Mouse (Mus musculus): ENCODE measurements around the gene Abcf1. TPM values are rescaled to one million over a fixed set of nuclear protein-coding genes. Genes with fewer than 3 reads are reported as not detected.
A peak's percentile ranks its signal among the peaks of the same experiment; 100 is the strongest.
"Not testable (repeated sequence)": the region's sequence is repeated elsewhere in the genome, so short reads cannot be mapped to it uniquely, and the experiment has no call there.

Abcf1 gene
- polyA plus RNA-seq (2014; fragmentation: Nextera tagmentation; extraction: Ambion mirVana), result 97.8 and 117 TPM in 2 replicates

DNA sequence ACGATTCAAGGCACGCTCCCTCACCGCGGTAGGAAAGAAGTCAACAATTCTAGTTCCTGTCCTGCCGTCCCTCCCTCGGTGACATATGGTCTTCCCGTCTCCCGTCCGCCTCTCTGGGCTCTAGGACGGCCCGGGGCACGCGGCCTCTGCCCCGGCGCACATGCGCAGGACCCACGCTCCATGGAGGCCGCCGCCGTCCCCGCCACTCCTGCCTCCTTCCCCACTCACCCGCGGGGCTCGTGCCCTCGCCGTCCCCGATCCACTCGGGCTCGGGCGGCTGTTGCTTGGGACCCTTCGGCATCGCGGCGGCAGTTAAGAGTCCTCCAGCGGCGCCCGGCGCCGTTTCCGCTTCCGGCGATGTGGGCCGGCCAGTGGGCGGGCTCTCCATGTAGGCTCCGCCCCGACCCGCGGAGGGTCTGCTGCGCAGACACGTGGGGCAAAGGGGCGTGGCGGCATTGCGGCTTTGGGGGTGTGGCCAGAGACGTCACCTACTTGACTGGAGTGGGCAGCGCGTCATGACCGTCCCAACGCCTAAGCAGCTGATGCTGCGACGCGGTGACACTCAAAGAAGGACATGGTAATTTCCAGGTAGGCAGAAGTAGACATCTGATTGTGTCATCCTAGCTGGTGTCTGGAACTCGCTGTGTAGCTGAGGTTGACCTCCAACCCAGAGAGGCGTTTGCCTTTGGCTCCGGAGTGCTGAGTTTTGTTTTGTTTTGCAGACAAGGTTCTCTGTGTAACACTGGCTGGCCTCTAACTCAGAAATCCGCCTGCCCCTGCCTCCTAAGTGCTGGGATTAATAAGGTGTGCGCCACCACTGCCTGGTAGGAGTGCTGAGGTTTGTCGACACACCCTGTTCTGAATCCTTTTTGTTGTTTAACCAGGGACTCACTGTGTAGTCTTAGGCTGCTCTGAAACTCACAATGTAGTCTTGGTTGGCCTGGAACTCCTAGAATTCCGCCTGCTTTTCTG is at the start of gene Abcf1:
Gene Abcf1, minus strand, starts transcription at position 344 of the 972 bp plus-strand sequence.
- H3K9ac ChIP-seq (ENCODE audit: low read depth, low read length), result peak within 1 kb of the TSS; percentile 85
- peak; percentile 97 for ATAC-seq (ENCODE audit: low FRiP score)
- peak within 1 kb of the TSS; percentile 92 for H3K4me2 ChIP-seq (replicated peaks; ENCODE audit: low read depth, low read length)
- H3K36me3 ChIP-seq (ENCODE audit: control insufficient read depth, insufficient read depth, low read length), result no peaks in the 10 kb centered on the region; the same call in none of the 2 replicates
- 0 out of 2 replicates have a peak within 1 kb of the TSS, but pooled peaks have one; percentile 47 for H3K27ac ChIP-seq (ENCODE audit: low read depth, low read length)
- H3K27me3 ChIP-seq (ENCODE audit: control insufficient read depth, insufficient read depth, low read length), result no peaks in the 10 kb centered on the region
- H3K4me3 ChIP-seq (ENCODE audit: low read depth, low read length), result peak within 1 kb of the TSS; percentile 86
- H3K4me1 ChIP-seq (replicated peaks; ENCODE audit: control insufficient read depth, insufficient read depth, low read length), result no peaks in the 10 kb centered on the region; the same call in 1 of the 2 replicates
- DNase-seq (ENCODE audit: low spot score), result peak; percentile 100
- 1% methylated on average over 68 of the region's 68 CpGs for WGBS
- no peaks in the 10 kb centered on the region for H3K9me3 ChIP-seq (ENCODE audit: control insufficient read depth, low read length)

DNA sequence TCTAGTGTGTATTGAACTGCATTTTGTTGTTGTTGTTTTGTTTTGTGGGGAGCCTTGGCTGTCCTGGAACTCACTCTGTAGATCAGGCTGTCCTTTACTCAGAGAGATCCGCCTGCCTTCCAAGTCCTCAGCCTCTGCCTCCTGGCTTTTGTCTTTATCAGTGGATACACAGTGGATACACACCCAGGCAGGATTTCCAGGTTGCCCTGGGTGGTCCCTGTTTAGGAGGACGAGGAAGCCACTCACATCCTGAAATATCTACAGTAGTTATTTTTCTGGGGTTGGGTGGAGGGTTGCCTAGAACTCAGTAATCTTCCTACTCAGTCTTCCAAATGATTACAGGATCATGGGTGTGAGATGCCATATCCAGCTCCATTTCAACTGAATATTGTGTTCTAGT is 49.4 kb upstream of the Abcf1 start:
- no peaks in the 10 kb centered on the region for H3K36me3 ChIP-seq (ENCODE audit: control insufficient read depth, insufficient read depth, low read length)
- no peak overlapping the region for H3K9ac ChIP-seq (ENCODE audit: low read depth, low read length)
- no peak overlapping the region for H3K4me2 ChIP-seq (replicated peaks; ENCODE audit: low read depth, low read length)
- H3K4me1 ChIP-seq (replicated peaks; ENCODE audit: control insufficient read depth, insufficient read depth, low read length), result no peaks in the 10 kb centered on the region
- H3K9me3 ChIP-seq (ENCODE audit: control insufficient read depth, low read length), result no peaks in the 10 kb centered on the region
- ATAC-seq (ENCODE audit: low FRiP score) (no peak), DNase-seq (ENCODE audit: low spot score) (no peak)
- WGBS, result 73% methylated on average over 2 of the region's 2 CpGs
- H3K4me3 ChIP-seq (ENCODE audit: low read depth, low read length), result no peak overlapping the region
- H3K27me3 ChIP-seq (ENCODE audit: control insufficient read depth, insufficient read depth, low read length), result no peaks in the 10 kb centered on the region
- no peak overlapping the region for H3K27ac ChIP-seq (ENCODE audit: low read depth, low read length)

DNA sequence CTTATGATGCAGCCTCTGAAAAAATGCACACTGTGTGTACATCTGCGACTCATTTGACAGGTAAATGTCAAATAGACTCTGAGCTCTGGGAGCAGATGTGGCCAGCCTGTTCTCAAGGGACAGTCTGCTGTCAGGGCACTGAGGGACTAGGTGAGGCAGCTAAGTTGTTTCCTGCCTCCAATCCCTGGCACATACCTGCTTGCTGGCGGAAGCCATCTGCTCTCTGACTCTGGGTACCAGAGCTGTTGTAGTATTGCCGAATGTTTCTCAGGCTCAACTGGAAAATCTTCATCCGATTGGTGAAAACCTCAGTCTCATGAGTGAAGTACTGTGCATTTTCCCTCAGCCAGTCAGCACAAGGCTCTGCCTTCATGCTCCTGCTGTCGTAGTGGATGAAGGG is 47.5 kb upstream of the Abcf1 start:
- WGBS, result 95% methylated on average over 5 of the region's 5 CpGs
- ATAC-seq (ENCODE audit: low FRiP score), result no peak
- Histone ChIP-seq H3K4me1 (replicated peaks; ENCODE audit: control insufficient read depth, insufficient read depth, low read length) (no peaks in the 10 kb centered on the region), H3K27ac (ENCODE audit: low read depth, low read length) (no peak overlapping the region), H3K4me2 (replicated peaks; ENCODE audit: low read depth, low read length) (no peak overlapping the region), H3K27me3 (ENCODE audit: control insufficient read depth, insufficient read depth, low read length) (no peaks in the 10 kb centered on the region), H3K9ac (ENCODE audit: low read depth, low read length) (no peak overlapping the region), H3K9me3 (ENCODE audit: control insufficient read depth, low read length) (no peaks in the 10 kb centered on the region), H3K36me3 (ENCODE audit: control insufficient read depth, insufficient read depth, low read length) (no peaks in the 10 kb centered on the region), H3K4me3 (ENCODE audit: low read depth, low read length) (no peak overlapping the region)
- DNase-seq (ENCODE audit: low spot score), result no peak

DNA sequence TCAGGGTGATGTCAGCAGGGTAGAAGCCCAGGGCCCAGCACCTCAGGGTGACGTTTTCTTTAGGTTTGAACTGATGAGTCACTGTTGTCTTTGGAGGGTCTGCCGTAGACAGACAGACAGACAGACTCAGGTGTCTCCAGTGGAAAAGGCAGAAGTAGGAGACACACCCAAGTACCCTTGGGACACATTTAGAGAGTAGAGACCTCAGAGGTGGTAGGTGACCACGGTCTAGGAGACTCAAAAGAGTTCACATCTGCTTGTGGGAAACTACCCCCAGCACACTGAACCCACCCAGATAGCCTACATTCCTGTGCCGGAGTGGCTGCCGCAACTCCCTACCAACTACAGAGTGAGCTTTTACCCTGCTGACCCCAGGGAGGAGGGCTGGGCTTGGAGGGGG is 45.4 kb upstream of the Abcf1 start:
- no peak overlapping the region for H3K9ac ChIP-seq (ENCODE audit: low read depth, low read length)
- H3K4me3 ChIP-seq (ENCODE audit: low read depth, low read length), result no peak overlapping the region
- DNase-seq (ENCODE audit: low spot score) (no peak), ATAC-seq (ENCODE audit: low FRiP score) (no peak)
- no peak overlapping the region for H3K4me2 ChIP-seq (replicated peaks; ENCODE audit: low read depth, low read length)
- no peaks in the 10 kb centered on the region for H3K36me3 ChIP-seq (ENCODE audit: control insufficient read depth, insufficient read depth, low read length)
- no peaks in the 10 kb centered on the region for H3K4me1 ChIP-seq (replicated peaks; ENCODE audit: control insufficient read depth, insufficient read depth, low read length)
- H3K27ac ChIP-seq (ENCODE audit: low read depth, low read length), result no peak overlapping the region
- no peaks in the 10 kb centered on the region for H3K27me3 ChIP-seq (ENCODE audit: control insufficient read depth, insufficient read depth, low read length)
- 96% methylated on average over 5 of the region's 5 CpGs for WGBS
- no peaks in the 10 kb centered on the region for H3K9me3 ChIP-seq (ENCODE audit: control insufficient read depth, low read length)

DNA sequence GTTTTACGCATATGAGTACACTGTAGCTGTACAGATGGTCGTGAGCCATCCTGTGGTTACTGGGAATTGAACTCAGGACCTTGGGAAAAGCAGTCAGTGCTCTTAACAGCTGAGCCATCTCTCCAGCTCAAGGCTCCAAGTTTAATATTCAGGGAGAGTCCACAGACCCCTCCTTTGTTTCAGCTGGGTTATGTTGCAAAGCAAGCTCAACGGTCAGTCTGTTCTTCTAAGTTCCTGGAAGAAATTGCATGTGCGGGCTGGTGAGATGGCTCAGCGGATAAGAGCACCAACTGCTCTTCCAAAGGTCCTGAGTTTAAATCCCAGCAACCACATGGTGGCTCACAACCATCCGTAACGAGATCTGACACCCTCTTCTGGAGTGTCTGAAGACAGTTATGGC is 34.8 kb upstream of the Abcf1 start:
- not testable (repeated sequence) for H3K9ac ChIP-seq (ENCODE audit: low read depth, low read length); H3K4me3 ChIP-seq (ENCODE audit: low read depth, low read length); H3K4me1 ChIP-seq (replicated peaks; ENCODE audit: control insufficient read depth, insufficient read depth, low read length); H3K9me3 ChIP-seq (ENCODE audit: control insufficient read depth, low read length); H3K27me3 ChIP-seq (ENCODE audit: control insufficient read depth, insufficient read depth, low read length); DNase-seq (ENCODE audit: low spot score); H3K4me2 ChIP-seq (replicated peaks; ENCODE audit: low read depth, low read length); H3K27ac ChIP-seq (ENCODE audit: low read depth, low read length); ATAC-seq (ENCODE audit: low FRiP score); H3K36me3 ChIP-seq (ENCODE audit: control insufficient read depth, insufficient read depth, low read length)
- WGBS, result 96% methylated on average over 7 of the region's 7 CpGs

DNA sequence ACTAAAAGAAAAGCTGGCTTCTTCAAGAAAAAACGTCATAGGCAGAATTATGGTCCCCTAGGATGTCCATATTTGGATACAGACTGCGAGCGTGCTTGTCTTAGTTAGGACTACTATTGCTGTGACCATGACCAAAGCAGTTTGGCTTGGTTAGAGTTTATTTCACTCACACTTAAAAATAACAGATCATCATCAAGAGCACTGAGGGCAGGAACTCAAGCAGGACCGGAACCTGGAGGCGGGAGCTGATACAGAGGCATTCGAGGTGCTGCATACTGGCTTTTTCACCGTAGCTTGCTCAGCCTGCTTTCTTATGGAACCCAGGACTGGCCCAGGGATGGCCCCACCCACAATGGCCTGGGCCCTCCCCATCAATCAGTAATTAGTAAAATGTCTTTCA is 33.8 kb upstream of the Abcf1 start:
- no peaks in the 10 kb centered on the region for H3K9me3 ChIP-seq (ENCODE audit: control insufficient read depth, low read length)
- no peak overlapping the region for H3K4me3 ChIP-seq (ENCODE audit: low read depth, low read length)
- WGBS, result 96% methylated on average over 7 of the region's 7 CpGs
- ATAC-seq (ENCODE audit: low FRiP score) (no peak), DNase-seq (ENCODE audit: low spot score) (no peak)
- no peaks in the 10 kb centered on the region for H3K27me3 ChIP-seq (ENCODE audit: control insufficient read depth, insufficient read depth, low read length)
- H3K9ac ChIP-seq (ENCODE audit: low read depth, low read length), result no peak overlapping the region
- H3K27ac ChIP-seq (ENCODE audit: low read depth, low read length), result no peak overlapping the region
- H3K4me2 ChIP-seq (replicated peaks; ENCODE audit: low read depth, low read length), result no peak overlapping the region
- H3K4me1 ChIP-seq (replicated peaks; ENCODE audit: control insufficient read depth, insufficient read depth, low read length), result no peaks in the 10 kb centered on the region
- no peaks in the 10 kb centered on the region for H3K36me3 ChIP-seq (ENCODE audit: control insufficient read depth, insufficient read depth, low read length)

DNA sequence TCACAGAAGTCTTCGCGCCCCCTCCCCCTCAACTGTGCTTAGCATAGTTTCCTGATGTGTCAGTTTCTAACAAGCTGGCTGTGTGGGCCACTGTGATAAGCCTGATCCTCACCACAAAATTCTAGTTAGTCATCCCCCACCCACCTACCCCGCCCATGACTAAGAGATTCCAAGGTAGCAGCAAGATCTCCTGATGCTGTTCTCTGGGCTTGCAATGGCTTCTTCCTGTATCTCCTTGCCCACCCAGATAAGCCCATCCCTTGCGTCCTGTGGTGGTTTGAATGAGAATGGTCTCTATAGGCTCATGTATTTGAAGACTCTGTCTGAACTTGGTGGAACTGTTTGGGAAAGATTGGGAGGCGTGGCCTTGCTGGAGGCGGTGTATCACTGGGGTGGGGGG is 32.4 kb upstream of the Abcf1 start:
- no peaks in the 10 kb centered on the region for H3K9me3 ChIP-seq (ENCODE audit: control insufficient read depth, low read length)
- H3K4me1 ChIP-seq (replicated peaks; ENCODE audit: control insufficient read depth, insufficient read depth, low read length), result no peaks in the 10 kb centered on the region
- H3K36me3 ChIP-seq (ENCODE audit: control insufficient read depth, insufficient read depth, low read length), result no peaks in the 10 kb centered on the region
- H3K4me3 ChIP-seq (ENCODE audit: low read depth, low read length), result no peak overlapping the region
- no peak for ATAC-seq (ENCODE audit: low FRiP score)
- no peaks in the 10 kb centered on the region for H3K27me3 ChIP-seq (ENCODE audit: control insufficient read depth, insufficient read depth, low read length)
- DNase-seq (ENCODE audit: low spot score), result no peak
- no peak overlapping the region for H3K9ac ChIP-seq (ENCODE audit: low read depth, low read length)
- no peak overlapping the region for H3K4me2 ChIP-seq (replicated peaks; ENCODE audit: low read depth, low read length)
- WGBS, result 97% methylated on average over 6 of the region's 6 CpGs
- no peak overlapping the region for H3K27ac ChIP-seq (ENCODE audit: low read depth, low read length)

DNA sequence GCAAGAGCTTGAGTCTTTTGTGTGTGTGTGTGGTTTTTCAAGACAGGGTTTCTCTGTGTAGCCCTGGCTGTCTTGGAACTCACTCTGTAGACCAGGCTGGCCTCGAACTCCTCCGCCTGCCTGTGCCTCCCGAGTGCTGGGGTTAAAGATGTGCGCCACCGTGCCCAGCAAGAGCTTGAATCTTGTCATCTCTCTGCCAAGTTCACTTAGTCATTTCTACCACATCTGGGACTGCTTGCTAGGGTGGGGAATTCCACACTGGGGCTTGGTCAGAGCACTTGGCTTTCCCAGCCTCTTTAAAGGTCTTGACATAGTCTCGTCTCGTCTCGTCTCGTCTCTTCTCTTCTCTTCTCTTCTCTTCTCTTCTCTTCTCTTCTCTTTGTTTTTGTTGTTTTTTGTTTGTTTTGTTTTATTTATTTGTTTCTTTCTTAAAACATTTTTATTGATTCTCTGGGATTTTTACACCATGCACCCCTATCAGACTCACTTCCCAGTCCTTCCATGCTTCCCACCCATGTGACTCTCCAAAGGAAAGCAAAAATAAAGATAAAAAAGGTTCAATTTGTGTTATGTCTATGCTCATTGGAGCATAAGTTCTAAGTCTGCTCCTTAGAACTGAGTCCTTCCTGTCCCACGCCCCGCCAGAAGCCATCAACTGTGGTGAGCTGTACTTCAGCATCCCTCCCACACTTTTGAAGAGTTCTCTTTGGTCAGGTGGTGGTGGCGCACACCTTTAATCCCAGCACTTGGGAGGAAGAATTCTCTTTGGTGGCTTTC is 31.7 kb upstream of the Abcf1 start:
- no peak overlapping the region for H3K4me3 ChIP-seq (ENCODE audit: low read depth, low read length)
- 97% methylated on average over 12 of the region's 12 CpGs for WGBS
- H3K4me2 ChIP-seq (replicated peaks; ENCODE audit: low read depth, low read length), result no peak overlapping the region
- no peaks in the 10 kb centered on the region for H3K36me3 ChIP-seq (ENCODE audit: control insufficient read depth, insufficient read depth, low read length)
- no peak for ATAC-seq (ENCODE audit: low FRiP score)
- H3K27ac ChIP-seq (ENCODE audit: low read depth, low read length), result no peak overlapping the region
- H3K27me3 ChIP-seq (ENCODE audit: control insufficient read depth, insufficient read depth, low read length), result no peaks in the 10 kb centered on the region
- H3K9ac ChIP-seq (ENCODE audit: low read depth, low read length), result no peak overlapping the region
- DNase-seq (ENCODE audit: low spot score), result no peak
- no peaks in the 10 kb centered on the region for H3K4me1 ChIP-seq (replicated peaks; ENCODE audit: control insufficient read depth, insufficient read depth, low read length)
- H3K9me3 ChIP-seq (ENCODE audit: control insufficient read depth, low read length), result no peaks in the 10 kb centered on the region

Data from hindbrain, embryonic 11.5 days (tissue).